Mouse (Mus musculus) heart, adult 18-20 months (tissue): Measurements from ENCODE around the gene Ccdc194. TPM values are rescaled to one million over a fixed set of nuclear protein-coding genes. Genes with fewer than 3 reads are reported as not detected.
"Not testable (repeated sequence)": the region's sequence is repeated elsewhere in the genome, so short reads cannot be mapped to it uniquely, and the experiment has no call there.

Source experiments
- DNase-seq, 2 experiments: peaks; one replicate each; pipeline ENCODE4 v3.0.0; 2021 to 2022; ENCODE audit warnings: mixed read lengths in 1 of 2
- total RNA-seq, 2 experiments: library from RNA; stranded (reverse); gene quantifications; 2 replicates each; pipeline ENCODE4 v1.2.3; 2021

Gene Ccdc194
- total RNA-seq, 2 experiments from 2014 or later: not detected

GRCm38 (mm10) chr8:71554001-71554400, 28.5 kb upstream of the Ccdc194 start:
- no peak for DNase-seq

DNA sequence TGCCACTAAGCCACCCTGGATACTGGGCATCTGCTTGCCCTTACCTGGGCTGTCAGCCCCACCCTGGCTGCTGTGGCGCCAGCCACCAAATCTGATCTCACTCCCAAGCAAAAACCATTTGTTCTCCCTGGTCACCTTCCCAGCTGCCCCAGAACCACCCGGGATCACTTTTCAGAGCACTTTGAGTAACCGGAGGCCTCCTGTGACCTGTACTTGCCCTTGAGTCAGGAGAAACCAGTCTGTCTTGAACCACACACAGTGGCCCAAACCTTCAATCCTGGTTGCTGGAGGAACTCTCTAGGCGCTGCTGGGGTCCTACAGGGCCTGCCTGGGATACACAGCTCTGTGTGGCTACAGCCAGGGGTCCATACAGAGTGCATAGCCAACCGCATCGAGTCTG, 27.3 kb upstream of the Ccdc194 start:
- no peak for DNase-seq

- DNase-seq: no peak
Measured at GRCm38 (mm10) chr8:71550754-71551153, 25.2 kb upstream of the Ccdc194 start.

DNA sequence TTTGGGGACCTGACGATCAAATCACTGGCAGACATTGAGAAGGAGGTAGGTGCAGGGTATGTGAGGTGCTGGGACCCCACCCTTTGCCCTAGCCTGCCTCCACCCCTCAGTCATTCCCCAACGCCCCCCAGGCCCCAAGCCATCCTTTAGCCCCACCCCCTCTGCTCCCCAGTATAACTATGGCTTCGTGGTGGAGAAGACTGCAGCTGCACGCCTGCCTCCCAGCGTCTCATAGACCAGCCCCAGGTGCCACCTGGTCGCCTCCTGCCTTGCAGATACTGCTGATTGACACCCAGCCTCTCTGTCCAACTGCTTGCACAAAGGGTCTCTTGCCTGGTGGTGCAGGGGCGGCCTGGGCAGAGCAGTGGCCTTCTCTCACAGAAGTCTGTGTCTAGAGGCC, 22.1 kb upstream of the Ccdc194 start:
- no peak for DNase-seq

DNA sequence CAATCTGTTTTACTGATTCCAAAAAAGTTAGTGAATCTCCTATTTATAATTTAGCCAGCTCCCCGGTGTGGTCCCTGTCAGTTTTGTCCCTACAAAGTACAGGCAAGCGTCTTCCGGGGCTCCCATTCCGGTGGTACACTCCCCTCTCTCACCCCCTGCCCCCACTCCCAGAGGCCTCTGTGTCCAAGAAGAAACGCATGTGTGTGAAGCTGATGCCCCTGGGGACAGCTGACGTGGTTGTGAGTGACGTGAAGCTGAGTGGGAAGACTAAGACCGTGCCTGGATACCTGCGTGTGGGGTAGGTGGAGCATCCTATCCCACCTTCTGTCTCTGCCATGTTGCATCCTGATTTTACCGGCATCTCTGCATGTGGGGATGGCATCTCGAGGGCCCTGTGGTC, 19.5 kb upstream of the Ccdc194 start:
- no peak for DNase-seq

- no peak for DNase-seq
Measured at GRCm38 (mm10) chr8:71543755-71544154, 18.2 kb upstream of the Ccdc194 start.

GRCm38 (mm10) chr8:71542632-71543343, 17.3 kb upstream of the Ccdc194 start, which contains the start of gene Mvb12a:
Mvb12a (plus strand) TSS chr8:71542922.
- peak; percentile 98 to 99 for DNase-seq

- DNase-seq: peak; percentile 94 to 96
Measured at GRCm38 (mm10) chr8:71537028-71537867, 11.7 kb upstream of the Ccdc194 start, which contains the start of gene Bst2. Bst2 (minus strand) TSS chr8:71537456.

DNA sequence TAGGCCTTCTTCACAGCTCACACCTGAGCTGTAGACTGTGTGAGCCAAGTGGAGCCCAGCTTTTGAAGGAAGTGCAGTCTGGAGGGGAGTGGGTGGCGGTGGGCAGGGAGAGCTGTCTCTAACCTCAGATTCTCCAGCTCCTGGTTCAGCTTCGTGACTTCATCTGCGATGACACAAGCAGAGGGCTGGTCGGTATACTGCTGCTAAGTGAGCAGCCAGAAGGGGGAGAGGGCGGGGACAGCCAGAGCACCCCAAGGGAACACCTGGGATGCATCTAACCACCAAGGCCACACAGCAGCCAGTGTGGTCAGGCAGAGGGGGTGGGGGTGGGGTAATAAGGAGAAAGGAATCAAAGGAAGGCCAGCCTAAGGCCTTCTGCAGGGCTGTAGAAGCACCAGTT, 10.2 kb upstream of the Ccdc194 start:
- DNase-seq: no peak

GRCm38 (mm10) chr8:71534263-71534810, 8.8 kb upstream of the Ccdc194 start:
- no peak for DNase-seq

DNA sequence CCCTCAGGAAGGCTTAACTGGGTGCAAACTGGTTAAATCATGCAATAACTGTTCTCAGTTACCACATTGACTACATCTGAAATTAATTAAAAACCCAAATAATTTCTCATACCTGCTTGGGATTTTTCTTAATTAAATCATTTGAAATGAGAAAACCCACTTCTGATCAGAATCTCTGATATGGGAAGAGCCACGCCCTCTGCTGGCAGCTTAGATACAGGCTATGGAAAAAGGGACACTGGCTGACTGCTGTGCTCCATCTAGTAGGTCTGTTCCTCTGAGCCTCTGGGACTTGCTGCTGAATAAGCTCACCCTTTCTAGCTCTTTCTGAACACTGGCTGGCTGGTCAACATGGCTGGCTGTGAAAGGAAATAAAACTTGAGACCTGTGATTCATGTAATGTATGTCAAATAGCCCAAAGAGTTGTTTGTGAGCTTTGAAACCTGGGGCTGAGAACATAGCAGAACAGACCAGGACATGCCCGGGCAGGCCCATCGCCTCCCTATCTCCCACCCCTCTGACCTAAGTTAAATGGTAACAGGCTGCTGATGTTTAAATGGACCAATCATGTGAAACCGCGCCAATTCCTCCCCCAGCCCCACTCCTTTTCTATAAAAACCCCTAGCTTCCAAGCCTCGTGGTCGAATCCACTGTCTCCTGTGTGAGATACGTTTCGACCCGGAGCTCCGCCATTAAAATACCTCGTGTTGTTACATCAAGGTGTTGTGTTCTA, 5.4 kb upstream of the Ccdc194 start:
- DNase-seq: not testable (repeated sequence)

GRCm38 (mm10) chr8:71528362-71529073, 3.0 kb upstream of the Ccdc194 start:
- DNase-seq: peak; percentile 59 to 73

DNA sequence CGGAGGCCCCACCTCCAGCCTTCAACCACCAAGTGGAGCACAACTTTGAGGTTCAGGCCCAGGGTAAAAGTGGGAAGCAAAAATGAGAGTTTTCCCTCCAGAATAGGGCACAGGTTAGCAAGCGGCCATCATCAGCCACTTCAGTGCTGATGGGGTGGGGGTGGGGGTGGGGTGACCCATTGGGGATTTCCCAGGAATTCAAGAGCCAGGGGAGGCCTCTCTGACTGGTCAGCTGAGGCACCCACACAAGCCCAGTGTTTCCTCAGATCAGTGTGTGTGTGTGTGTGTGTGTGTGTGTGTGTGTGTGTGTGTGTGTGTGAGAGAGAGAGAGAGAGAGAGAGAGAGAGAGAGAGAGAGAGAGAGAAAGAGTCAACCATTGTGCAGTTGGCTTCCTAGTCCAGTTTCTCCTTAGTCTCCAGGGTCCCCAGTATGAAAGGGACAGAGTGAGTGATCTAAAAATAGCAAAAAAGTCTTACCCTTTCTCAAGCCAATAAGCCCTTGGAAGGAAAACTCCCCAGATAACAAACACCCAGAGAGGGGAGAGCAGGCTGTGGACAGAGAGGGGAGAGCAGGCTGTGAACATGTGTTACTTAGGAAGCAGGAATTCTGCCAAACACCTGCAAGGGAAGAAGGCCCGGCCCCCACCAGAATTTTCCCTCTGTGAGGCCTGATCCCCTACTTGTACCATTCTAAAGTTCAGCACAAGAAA, 1.8 kb upstream of the Ccdc194 start:
- DNase-seq: peak in 1 of 2 experiments; percentile 33

- no peak for DNase-seq
Measured at GRCm38 (mm10) chr8:71526272-71526671, 761 bp upstream of the Ccdc194 start.

- DNase-seq: peak; percentile 95 to 99
Measured at GRCm38 (mm10) chr8:71521634-71522033, 3.9 kb downstream of the Ccdc194 start.

DNA sequence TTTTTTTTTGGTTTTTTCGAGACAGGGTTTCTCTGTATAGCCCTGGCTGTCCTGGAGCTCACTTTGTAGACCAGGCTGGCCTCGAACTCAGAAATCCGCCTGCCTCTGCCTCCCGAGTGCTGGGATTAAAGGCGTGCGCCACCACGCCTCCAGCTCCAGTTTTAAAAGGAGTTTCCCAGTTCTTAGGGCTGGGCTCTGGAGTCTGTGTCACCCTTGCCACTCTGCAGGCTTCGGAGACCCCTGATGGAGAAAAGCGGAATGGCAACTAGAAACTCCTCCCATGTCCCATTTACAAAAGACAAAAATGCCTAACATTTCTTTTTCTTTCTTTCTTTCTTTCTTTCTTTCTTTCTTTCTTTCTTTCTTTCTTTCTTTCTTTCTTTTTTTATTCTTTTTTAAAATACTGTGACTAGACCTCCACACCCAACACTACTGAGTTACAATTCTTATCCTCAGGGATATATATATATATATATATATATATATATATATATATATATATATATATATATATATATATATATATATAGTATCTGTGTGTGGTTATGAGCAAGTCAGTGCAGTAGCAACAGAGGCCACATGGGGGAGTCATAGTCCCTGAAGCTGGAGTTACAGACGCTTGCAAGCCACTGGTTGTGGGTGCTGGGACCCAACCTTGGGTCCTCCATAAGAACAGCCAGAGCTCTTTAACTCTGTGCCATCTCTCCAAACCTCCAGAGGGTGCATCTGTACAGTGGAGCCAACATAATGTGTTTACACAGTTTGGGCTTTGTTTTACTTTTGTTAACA, 6.3 kb downstream of the Ccdc194 start:
- DNase-seq: peak; percentile 65 to 85

DNA sequence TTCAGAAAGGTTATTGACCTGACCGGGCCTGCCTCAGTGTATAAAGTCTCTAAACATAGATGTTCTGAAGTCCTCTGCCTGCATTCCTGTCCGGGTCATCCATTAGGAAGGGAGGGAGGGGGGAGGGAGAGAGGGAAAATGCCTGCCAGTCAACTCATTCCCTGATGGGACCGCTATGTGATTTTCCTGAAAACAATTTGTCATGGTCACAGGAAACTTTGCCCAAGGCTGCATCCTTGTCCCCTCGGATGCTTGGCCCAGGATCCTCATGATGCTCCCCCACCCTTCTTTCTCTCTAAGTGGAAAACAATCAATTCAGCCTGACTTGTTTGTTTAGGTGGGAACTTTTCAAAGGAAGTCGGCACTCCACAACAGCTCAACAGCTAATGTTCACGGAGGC, 8.7 kb downstream of the Ccdc194 start:
- no peak for DNase-seq

GRCm38 (mm10) chr8:71515043-71515442, 10.5 kb downstream of the Ccdc194 start:
- DNase-seq: no peak

DNA sequence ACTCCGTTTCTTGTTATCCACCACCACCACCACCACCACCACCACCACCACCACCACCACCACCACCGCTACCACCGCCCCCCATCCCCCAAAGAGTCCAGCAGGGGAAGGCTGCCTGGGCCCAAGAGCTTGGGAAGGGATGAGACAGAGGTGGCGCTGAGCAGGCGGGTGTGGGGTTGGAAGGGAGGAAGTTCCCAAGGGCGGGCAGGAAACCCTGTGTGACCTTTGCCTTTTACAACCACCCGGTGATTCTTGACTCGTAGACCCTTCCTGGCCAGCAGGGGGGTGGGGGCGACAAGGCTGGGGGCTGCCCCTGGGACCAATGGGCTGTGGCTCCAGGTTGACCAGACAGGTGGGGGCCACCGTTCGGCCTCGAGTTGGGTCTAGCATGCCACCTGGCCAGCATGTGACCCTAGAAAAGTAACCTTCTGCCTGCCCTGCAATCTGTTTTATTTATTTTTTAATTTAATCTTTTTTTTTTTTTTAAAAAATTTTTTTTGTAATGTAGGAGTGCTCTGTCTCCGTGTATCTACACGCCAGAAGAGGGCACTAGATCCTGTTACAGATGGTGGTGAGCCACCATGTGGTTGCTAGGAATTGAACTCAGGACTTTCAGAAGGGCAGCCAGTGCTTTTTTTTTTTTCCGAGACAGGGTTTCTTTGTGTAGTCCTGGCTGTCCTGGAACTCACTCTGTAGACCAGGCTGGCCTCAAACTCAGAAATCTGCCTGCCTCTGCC, 12.3 kb downstream of the Ccdc194 start:
- peak in 1 of 2 experiments; percentile 31 for DNase-seq
